In the genomic region with DNA sequence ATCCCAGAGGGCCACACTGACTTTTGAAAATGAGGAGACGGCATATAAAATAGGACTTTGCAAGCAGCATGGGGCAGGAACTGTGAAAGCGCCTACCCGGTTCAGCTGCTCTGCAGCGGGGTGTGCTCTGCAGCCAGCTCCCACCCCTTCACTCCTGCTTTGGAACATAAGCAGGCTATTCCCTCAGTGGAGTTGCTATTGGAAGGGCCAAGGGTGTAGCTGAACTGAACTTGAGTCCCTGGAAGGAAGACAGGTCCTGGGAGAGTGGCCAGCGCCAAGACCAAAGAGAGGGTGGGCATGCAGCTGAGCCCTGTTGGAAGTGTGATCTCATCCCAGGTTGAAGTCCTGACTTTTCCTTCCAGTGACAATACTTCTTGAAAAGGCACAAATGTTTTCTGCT, we compare ENCODE assay signal across 13 mouse cellular contexts.
DNase-seq lines count a peak whose midpoint lies in the region; ATAC-seq lines count a peak whose summit lies in the region.
"Had no signal": no experiment of that assay in that cellular context is flagged by ENCODE, and none has a peak within 500 bp of the region (broad histone marks: within the 10 kb centered on the region; RNA-seq: fewer than 3 reads in every experiment).

No protein-coding gene starts in this region.

- H3K9ac ChIP-seq in kidney, embryonic 14.5 days (ENCODE audit: low read depth, low read length): no peak overlapping the region
- H3K9ac ChIP-seq: embryonic facial prominence, embryonic 13.5 days; hindbrain, embryonic 12.5 days had no signal

- 0 out of 2 replicates have a peak overlapping the region, but pooled peaks have one; percentile 17 for H3K27ac ChIP-seq in kidney, embryonic 14.5 days (ENCODE audit: low read depth, low read length)
- H3K27ac ChIP-seq: embryonic facial prominence, embryonic 13.5 days; hindbrain, embryonic 12.5 days had no signal

- no peaks in the 10 kb centered on the region for H3K9me3 ChIP-seq in kidney, embryonic 14.5 days (ENCODE audit: control insufficient read depth, low read length)
- H3K9me3 ChIP-seq: embryonic facial prominence, embryonic 13.5 days; hindbrain, embryonic 12.5 days had no signal

- H3K27me3 ChIP-seq in kidney, embryonic 14.5 days (ENCODE audit: control insufficient read depth, insufficient read depth, low read length): no peaks in the 10 kb centered on the region
- H3K27me3 ChIP-seq: hindbrain, embryonic 12.5 days had no signal

- H3K36me3 ChIP-seq in kidney, embryonic 14.5 days (ENCODE audit: control insufficient read depth, insufficient read depth, low read length): no peaks in the 10 kb centered on the region
- H3K36me3 ChIP-seq: embryonic facial prominence, embryonic 13.5 days; hindbrain, embryonic 12.5 days had no signal

- H3K4me2 ChIP-seq in kidney, embryonic 14.5 days (replicated peaks; ENCODE audit: low read depth, low read length): no peak overlapping the region
- H3K4me2 ChIP-seq: embryonic facial prominence, embryonic 13.5 days; hindbrain, embryonic 12.5 days had no signal

- DNase-seq in kidney, adult 8-10 months: no peak
- DNase-seq in urinary bladder, postnatal 4 days (ENCODE audit: low spot score in 2 of 2): peak; percentile 61 to 71
- no peak for DNase-seq in urinary bladder, postnatal 10 days (ENCODE audit: low spot score)
- peak; percentile 41 to 53 for DNase-seq in heart, postnatal 14 days
- DNase-seq in ovary, postnatal 10 days (ENCODE audit: low spot score): no peak
- DNase-seq in natural killer cell, adult 2 months (ENCODE audit: low spot score in 2 of 2): no peak
- DNase-seq: adrenal gland, postnatal 36 days; cerebellum, adult 11-12 months; lung, postnatal 36 days; spleen, adult 18-20 months had no signal

- no peak overlapping the region for H3K4me3 ChIP-seq in kidney, embryonic 14.5 days (ENCODE audit: low read length)
- H3K4me3 ChIP-seq: embryonic facial prominence, embryonic 13.5 days; hindbrain, embryonic 12.5 days had no signal

- H3K4me1 ChIP-seq in kidney, embryonic 14.5 days (ENCODE audit: control insufficient read depth, insufficient read depth, low read length): peaks cover 5% of the 10 kb centered on the region; the same call in 1 of the 2 replicates
- H3K4me1 ChIP-seq: embryonic facial prominence, embryonic 13.5 days; hindbrain, embryonic 12.5 days had no signal

- 42% methylated on average over 5 of the region's 5 CpGs for WGBS in kidney, embryonic 14.5 days

- intact Hi-C loops in heart, postnatal 14 days (cut with DNase I): no loop called here

- ATAC-seq in kidney, embryonic 14.5 days (ENCODE audit: low FRiP score, low TSS enrichment): peak; percentile 68

Comparison
In these comparisons a context has a peak if more than half of its experiments do, and no peak if none do; other contexts are left out.
1. DNase-seq: peak in urinary bladder, postnatal 4 days (2 of 2) and heart, postnatal 14 days (2 of 2); none in kidney, adult 8-10 months (0 of 2), urinary bladder, postnatal 10 days (single experiment), ovary, postnatal 10 days (single experiment) and natural killer cell, adult 2 months (0 of 2).